Mouse (Mus musculus) intestine, postnatal 0 days (tissue): ENCODE data around the gene Acot5. TPM values are rescaled to one million over a fixed set of nuclear protein-coding genes. Genes with fewer than 3 reads are reported as not detected.
A peak's percentile ranks its signal among the peaks of the same experiment; 100 is the strongest.
"Not testable (repeated sequence)": the region's sequence is repeated elsewhere in the genome, so short reads cannot be mapped to it uniquely, and the experiment has no call there.

Source experiments
- ATAC-seq: fragments of 200-750 bp; cut with Nextera tagmentation; 2 replicates; pipeline ENCODE4 v1.8.0; 2017; ENCODE audit warnings: mild to moderate bottlenecking, moderate TSS enrichment, moderate library complexity
- H3K27ac ChIP-seq: fragments of 300-500 bp; sonication (generic); 2 replicates; pipeline ENCODE4 v1.5.1; 2014; ENCODE audit warnings: mild to moderate bottlenecking, low read depth, low read length, moderate library complexity
- H3K27me3 ChIP-seq: fragments of 300-500 bp; sonication (generic); replicated peaks from 2 replicates; pipeline ENCODE4 v1.6.1; 2014; ENCODE audit warnings: low read length, mixed read lengths; ENCODE audit not compliant: control insufficient read depth, insufficient read depth
- H3K36me3 ChIP-seq: fragments of 300-500 bp; sonication (generic); 2 replicates; pipeline ENCODE4 v1.6.1; 2014; ENCODE audit warnings: mild to moderate bottlenecking, moderate library complexity; ENCODE audit not compliant: control insufficient read depth, insufficient read depth
- H3K4me1 ChIP-seq: fragments of 300-500 bp; sonication (generic); replicated peaks from 2 replicates; pipeline ENCODE4 v1.6.1; 2014; ENCODE audit warnings: antibody characterized with exemption, low read length, mixed read lengths; ENCODE audit not compliant: control insufficient read depth, insufficient read depth
- H3K4me2 ChIP-seq: fragments of 300-500 bp; sonication (generic); replicated peaks from 2 replicates; pipeline ENCODE4 v1.6.1; 2014; ENCODE audit warnings: low read depth, mild to moderate bottlenecking, moderate library complexity
- H3K4me3 ChIP-seq: fragments of 300-500 bp; sonication (generic); 2 replicates; pipeline ENCODE4 v1.5.1; 2014; ENCODE audit warnings: low read depth, low read length
- H3K9ac ChIP-seq: fragments of 300-500 bp; sonication (generic); 2 replicates; pipeline ENCODE4 v1.6.1; 2014; ENCODE audit warnings: mild to moderate bottlenecking, low read depth, low read length
- H3K9me3 ChIP-seq: fragments of 300-500 bp; sonication (generic); 2 replicates; pipeline ENCODE4 v1.6.1; 2016; ENCODE audit warnings: mixed run types; ENCODE audit not compliant: control insufficient read depth
- CTCF ChIP-seq: sonication (generic); IDR thresholded peaks from 2 replicates; pipeline ENCODE4 v1.5.1; 2016; ENCODE audit warnings: low read depth, mild to moderate bottlenecking, control low read depth, antibody characterized with exemption, moderate library complexity
- WGBS: fragments of 180-500 bp; shearing (Covaris S2); extraction: QIAGEN DNeasy Blood & Tissue Kit; methylation state at CpG from one replicate; pipeline ENCODE4 v1.1.7; 2014; 5-methylcytosine and 5-hydroxymethylcytosine counted together
- polyA plus RNA-seq: library from polyadenylated mRNA; unstranded; fragments of >200 nt; fragmentation: Nextera tagmentation; extraction: Ambion mirVana; gene quantifications from 2 replicates; pipeline ENCODE4 v1.2.1, GENCODE M21; 2015

Acot5 gene
- polyA plus RNA-seq, 1 experiment from 2014 or later: 6.6 TPM

GRCm38 (mm10) chr12:84044045-84044444, 25.1 kb upstream of the Acot5 start:
- TF ChIP-seq CTCF: no peak
- no peak for ATAC-seq
- Histone ChIP-seq H3K4me2 (no peak overlapping the region), H3K9me3 (no peaks in the 10 kb centered on the region; the same call in 1 of the 2 replicates), H3K27me3 (no peaks in the 10 kb centered on the region), H3K4me3 (no peak overlapping the region), H3K9ac (no peak overlapping the region), H3K27ac (no peak overlapping the region), H3K36me3 (no peaks in the 10 kb centered on the region), H3K4me1 (no peaks in the 10 kb centered on the region; the same call in 1 of the 2 replicates)
- 41% methylated on average over 2 of the region's 2 CpGs for WGBS

- H3K27ac ChIP-seq: no peak overlapping the region
- H3K9ac ChIP-seq: no peak overlapping the region
- TF ChIP-seq CTCF: no peak
- WGBS: 91% methylated on average over 1 of the region's 1 CpGs
- H3K9me3 ChIP-seq: no peaks in the 10 kb centered on the region; the same call in 1 of the 2 replicates
- no peaks in the 10 kb centered on the region for H3K27me3 ChIP-seq
- H3K36me3 ChIP-seq: no peaks in the 10 kb centered on the region
- no peak for ATAC-seq
- no peak overlapping the region for H3K4me2 ChIP-seq
- no peaks in the 10 kb centered on the region; the same call in 1 of the 2 replicates for H3K4me1 ChIP-seq
- H3K4me3 ChIP-seq: no peak overlapping the region
These were observed 22.2 kb upstream of the Acot5 start for GRCm38 (mm10) chr12:84046906-84047305.

GRCm38 (mm10) chr12:84050744-84051143, 18.4 kb upstream of the Acot5 start:
- H3K4me2 ChIP-seq, H3K9ac ChIP-seq, H3K9me3 ChIP-seq, H3K4me1 ChIP-seq, H3K36me3 ChIP-seq, H3K27ac ChIP-seq, H3K27me3 ChIP-seq, ATAC-seq, H3K4me3 ChIP-seq: not testable (repeated sequence)
- 82% methylated on average over 5 of the region's 5 CpGs for WGBS

- peak within 1 kb of the TSS; percentile 40; the same call in 1 of the 2 replicates for H3K4me3 ChIP-seq
- H3K4me1 ChIP-seq: 0 out of 2 replicates have a peak, but pooled peaks cover 4% of the 10 kb centered on the region
- 0 out of 2 replicates have a peak within 1 kb of the TSS, but pooled peaks have one; percentile 40 for H3K9ac ChIP-seq
- H3K4me2 ChIP-seq: peak within 1 kb of the TSS; percentile 80
- H3K27ac ChIP-seq: no peak within 1 kb of the TSS; the same call in 1 of the 2 replicates
- no peaks in the 10 kb centered on the region for H3K27me3 ChIP-seq
- no peak for TF ChIP-seq CTCF
- no peaks in the 10 kb centered on the region for H3K36me3 ChIP-seq
- 65% methylated on average over 5 of the region's 5 CpGs for WGBS
- no peaks in the 10 kb centered on the region; the same call in 1 of the 2 replicates for H3K9me3 ChIP-seq
- ATAC-seq: no peak
These were observed 17.1 kb upstream of the Acot5 start, which contains the start of gene Acot3 for GRCm38 (mm10) chr12:84051937-84052474. Gene Acot3, plus strand, starts transcription at chr12:84052144.

- H3K36me3 ChIP-seq: no peaks in the 10 kb centered on the region
- 0 out of 2 replicates have a peak, but pooled peaks cover 4% of the 10 kb centered on the region for H3K4me1 ChIP-seq
- ATAC-seq: no peak
- H3K27me3 ChIP-seq: no peaks in the 10 kb centered on the region
- no peak overlapping the region for H3K9ac ChIP-seq
- no peak overlapping the region; the same call in 1 of the 2 replicates for H3K27ac ChIP-seq
- no peak for TF ChIP-seq CTCF
- 93% methylated on average over 7 of the region's 7 CpGs for WGBS
- H3K9me3 ChIP-seq: no peaks in the 10 kb centered on the region; the same call in 1 of the 2 replicates
- no peak overlapping the region for H3K4me3 ChIP-seq
- peak overlapping the region; percentile 80; the same call in 1 of the 2 replicates for H3K4me2 ChIP-seq
These were observed 16.5 kb upstream of the Acot5 start for GRCm38 (mm10) chr12:84052609-84053008.

GRCm38 (mm10) chr12:84053173-84053572, 16.0 kb upstream of the Acot5 start:
- Histone ChIP-seq H3K9ac (0 out of 2 replicates have a peak overlapping the region, but pooled peaks have one; percentile 40), H3K4me2 (peak overlapping the region; percentile 80), H3K27me3 (no peaks in the 10 kb centered on the region), H3K4me1 (0 out of 2 replicates have a peak, but pooled peaks cover 4% of the 10 kb centered on the region), H3K36me3 (no peaks in the 10 kb centered on the region), H3K27ac (peak overlapping the region; percentile 35; the same call in 1 of the 2 replicates), H3K4me3 (peak overlapping the region; percentile 40), H3K9me3 (no peaks in the 10 kb centered on the region; the same call in 1 of the 2 replicates)
- 6% methylated on average over 16 of the region's 16 CpGs for WGBS
- no peak for TF ChIP-seq CTCF
- 0 out of 2 replicates have a peak, but pooled peaks have one; percentile 36 for ATAC-seq
